Comparison of ENCODE assay signal across 18 mouse cellular contexts in genomic region chr3:154755225-154755624, GRCm38 (mm10).
"Had no signal": no experiment of that assay in that cellular context is flagged by ENCODE, and none has a peak within 500 bp of the region (broad histone marks: within the 10 kb centered on the region; RNA-seq: fewer than 3 reads in every experiment).

No protein-coding gene starts in this region.

- H3K36me3 ChIP-seq: lung, embryonic 15.5 days; midbrain, embryonic 13.5 days; midbrain, embryonic 15.5 days; neural tube, embryonic 13.5 days; neural tube, embryonic 15.5 days; stomach, embryonic 15.5 days had no signal

- H3K9me3 ChIP-seq: lung, embryonic 15.5 days; midbrain, embryonic 13.5 days; midbrain, embryonic 15.5 days; neural tube, embryonic 13.5 days; neural tube, embryonic 15.5 days; stomach, embryonic 15.5 days had no signal

- H3K27ac ChIP-seq: lung, embryonic 15.5 days; macrophage; midbrain, embryonic 13.5 days; midbrain, embryonic 15.5 days; neural tube, embryonic 13.5 days; neural tube, embryonic 15.5 days; stomach, embryonic 15.5 days; stomach, postnatal 0 days had no signal

- H3K4me3 ChIP-seq: lung, embryonic 15.5 days; megakaryocyte, embryonic 14.5 days; midbrain, embryonic 13.5 days; midbrain, embryonic 15.5 days; neural tube, embryonic 13.5 days; neural tube, embryonic 15.5 days; stomach, embryonic 15.5 days had no signal

- H3K4me1 ChIP-seq: lung, embryonic 15.5 days; megakaryocyte, embryonic 14.5 days; midbrain, embryonic 13.5 days; midbrain, embryonic 15.5 days; stomach, embryonic 15.5 days had no signal

- DNase-seq: liver, postnatal 0 days; lung, adult 2 months; lung, postnatal 14 days; lung, postnatal 36 days; retina, postnatal 1 day; right cerebral cortex, postnatal 14 days; thymus, adult 2 months; thymus, postnatal 25 days; thymus, postnatal 4 days had no signal

- H3K27me3 ChIP-seq: lung, embryonic 15.5 days; megakaryocyte, embryonic 14.5 days; midbrain, embryonic 13.5 days; midbrain, embryonic 15.5 days; neural tube, embryonic 13.5 days; neural tube, embryonic 15.5 days; stomach, embryonic 15.5 days had no signal
